Comparison of ENCODE assay signal across 8 mouse cellular contexts in genomic region chr5:125531634-125532033, GRCm38 (mm10). TPM values are rescaled to one million over a fixed set of nuclear protein-coding genes. Genes with fewer than 3 reads are reported as not detected.
DNase-seq lines count a peak whose midpoint lies in the region; ATAC-seq and TF ChIP-seq lines count a peak whose summit lies in the region.

Gene Tmem132b (plus strand): TSS chr5:125531774.

- no peaks in the 10 kb centered on the region for H3K36me3 ChIP-seq in heart, embryonic 13.5 days
- H3K36me3 ChIP-seq in hindbrain, embryonic 15.5 days, result no peaks in the 10 kb centered on the region
- H3K36me3 ChIP-seq in limb, embryonic 14.5 days (ENCODE audit: control insufficient read depth, insufficient read depth, low read length), result no peaks in the 10 kb centered on the region

- WGBS in heart, embryonic 13.5 days, result 2% methylated on average over 25 of the region's 25 CpGs
- 2% methylated on average over 25 of the region's 25 CpGs for WGBS in hindbrain, embryonic 15.5 days
- 2% methylated on average over 23 of the region's 25 CpGs for WGBS in limb, embryonic 14.5 days

- peak within 1 kb of the TSS; percentile 56 for H3K4me3 ChIP-seq in heart, embryonic 13.5 days
- peak within 1 kb of the TSS; percentile 66 for H3K4me3 ChIP-seq in hindbrain, embryonic 15.5 days
- peak within 1 kb of the TSS; percentile 47 for H3K4me3 ChIP-seq in limb, embryonic 14.5 days (replicated peaks; ENCODE audit: low read length)

- peak within 1 kb of the TSS; percentile 69 for H3K9ac ChIP-seq in heart, embryonic 13.5 days
- H3K9ac ChIP-seq in hindbrain, embryonic 15.5 days, result peak within 1 kb of the TSS; percentile 75
- H3K9ac ChIP-seq in limb, embryonic 14.5 days (ENCODE audit: low read depth, low read length, severe bottlenecking), result peak within 1 kb of the TSS; percentile 40; the same call in 1 of the 2 replicates

- TF ChIP-seq POLR2A in limb, embryonic 14.5 days (IDR thresholded peaks at IDR 0.05; ENCODE audit: borderline replicate concordance, extremely low read depth, insufficient read depth, insufficient read length), result no peak

- DNase-seq in heart, adult 8-10 months (ENCODE audit: low spot score), result no peak
- DNase-seq in embryo, embryonic 10.5 days (ENCODE audit: low spot score), result peak; percentile 52
- no peak for DNase-seq in limb, embryonic 14.5 days (ENCODE audit: low spot score)
- DNase-seq in right cerebral cortex, postnatal 25 days, result peak; percentile 66
- no peak for DNase-seq in gastrocnemius, postnatal 36 days

- H3K4me2 ChIP-seq in heart, embryonic 13.5 days, result peak within 1 kb of the TSS; percentile 86
- H3K4me2 ChIP-seq in hindbrain, embryonic 15.5 days, result peak within 1 kb of the TSS; percentile 93
- H3K4me2 ChIP-seq in limb, embryonic 14.5 days (replicated peaks; ENCODE audit: low read depth, low read length, severe bottlenecking), result peak within 1 kb of the TSS; percentile 90

- no peak for ATAC-seq in heart, embryonic 13.5 days (ENCODE audit: extremely low read depth, insufficient number of reproducible peaks, low FRiP score, low TSS enrichment)
- peak; percentile 47 for ATAC-seq in hindbrain, embryonic 15.5 days (ENCODE audit: low FRiP score, low read depth)
- ATAC-seq in limb, embryonic 14.5 days (ENCODE audit: low FRiP score, low read depth), result no peak
- no peak for ATAC-seq in inflammation-experienced regulatory T-cells, adult 6 months

- H3K27ac ChIP-seq in heart, embryonic 13.5 days (replicated peaks), result no peak within 1 kb of the TSS
- H3K27ac ChIP-seq in hindbrain, embryonic 15.5 days (replicated peaks), result peak within 1 kb of the TSS; percentile 66
- no peak within 1 kb of the TSS for H3K27ac ChIP-seq in limb, embryonic 14.5 days (replicated peaks; ENCODE audit: low read depth, low read length)

- peaks cover 3% of the 10 kb centered on the region; the same call in 1 of the 2 replicates for H3K9me3 ChIP-seq in heart, embryonic 13.5 days
- H3K9me3 ChIP-seq in hindbrain, embryonic 15.5 days, result no peaks in the 10 kb centered on the region
- no peaks in the 10 kb centered on the region for H3K9me3 ChIP-seq in limb, embryonic 14.5 days (ENCODE audit: control insufficient read depth, low read length)

- H3K27me3 ChIP-seq in heart, embryonic 13.5 days (replicated peaks), result peaks cover 92% of the 10 kb centered on the region
- peaks cover 15% of the 10 kb centered on the region for H3K27me3 ChIP-seq in hindbrain, embryonic 15.5 days
- peaks cover 72% of the 10 kb centered on the region for H3K27me3 ChIP-seq in limb, embryonic 14.5 days (ENCODE audit: control insufficient read depth, insufficient read depth, low read length)

- H3K4me1 ChIP-seq in heart, embryonic 13.5 days, result peaks cover 18% of the 10 kb centered on the region
- H3K4me1 ChIP-seq in hindbrain, embryonic 15.5 days (replicated peaks), result peaks cover 42% of the 10 kb centered on the region
- H3K4me1 ChIP-seq in limb, embryonic 14.5 days (ENCODE audit: control insufficient read depth, insufficient read depth, low read length), result peaks cover 8% of the 10 kb centered on the region; the same call in 1 of the 2 replicates

- intact Hi-C loops in gastrocnemius, postnatal 36 days (cut with DNase I), result loop anchor here (5.0 to 10.0 kb wide), 2 partner anchors 271 to 433 kb away; no protein-coding TSS in a partner anchor

RNA-seq across cellular contexts. Expression of gene Tmem132b, which starts in this region (rescaled TPM):
- polyA plus RNA-seq in heart, embryonic 13.5 days (2015; fragmentation: Nextera tagmentation; extraction: Ambion mirVana), result 0.01 and 0.03 TPM in 2 replicates
- under 1 TPM in 3 of 4 experiments, not detected in 1; 0.03 to 0.31 (median 0.03) TPM for total RNA-seq in heart, adult 8-10 months (2022)
- polyA plus RNA-seq in hindbrain, embryonic 15.5 days (2015; fragmentation: Nextera tagmentation; extraction: Ambion mirVana), result 6.2 and 6.4 TPM in 2 replicates
- polyA plus RNA-seq in limb, embryonic 14.5 days (2012; rRNA removed), result 0.23 and 0.36 TPM in 2 replicates
- polyA plus RNA-seq in limb, embryonic 14.5 days (2014; fragmentation: Nextera tagmentation; extraction: Ambion mirVana), result 0.28 and 0.53 TPM in 2 replicates
- total RNA-seq in gastrocnemius, postnatal 36 days (2021), result under 1 TPM; 0.05 to 0.07 TPM
- not detected for polyA plus RNA-seq in inflammation-experienced regulatory T-cells, adult 6 months (2017; shearing (Covaris generic))

Comparison
In these comparisons a context has a peak if more than half of its experiments do, and no peak if none do; other contexts are left out.
1. DNase-seq: peak in embryo, embryonic 10.5 days (single experiment) and right cerebral cortex, postnatal 25 days (single experiment); none in heart, adult 8-10 months (single experiment), limb, embryonic 14.5 days (single experiment) and gastrocnemius, postnatal 36 days (0 of 2).
2. Peak in every context shown above with its lines, with median percentiles within 50 percentile points of each other: H3K4me2 ChIP-seq, H3K4me3 ChIP-seq and H3K9ac ChIP-seq.